Mouse (Mus musculus) adrenal gland, postnatal 10 days (tissue): ENCODE data around the gene Rerg. TPM values are rescaled to one million over a fixed set of nuclear protein-coding genes. Genes with fewer than 3 reads are reported as not detected.

Experiments used
- DNase-seq: peaks from one replicate; pipeline ENCODE4 v3.0.0; 2021; ENCODE audit warnings: mixed read lengths
- total RNA-seq, 2 experiments: library from RNA; stranded (reverse); gene quantifications; 2 replicates each; pipeline ENCODE4 v1.2.3; 2021

The Rerg gene
- total RNA-seq, 2 experiments from 2014 or later = 81.0 to 82.3 TPM

- no peak for DNase-seq
Measured at GRCm38 (mm10) chr6:137163061-137163460, 7.2 kb downstream of the Rerg start.

GRCm38 (mm10) chr6:137162481-137162880, 7.8 kb downstream of the Rerg start:
- no peak for DNase-seq

GRCm38 (mm10) chr6:137161491-137162088, 8.7 kb downstream of the Rerg start:
- DNase-seq = no peak

GRCm38 (mm10) chr6:137159372-137159926, 10.8 kb downstream of the Rerg start:
- no peak for DNase-seq

- peak; percentile 44 for DNase-seq
Measured at GRCm38 (mm10) chr6:137156437-137157219, 13.7 kb downstream of the Rerg start.

- DNase-seq = peak; percentile 79
Measured at GRCm38 (mm10) chr6:137155196-137156137, 14.8 kb downstream of the Rerg start.

GRCm38 (mm10) chr6:137153021-137153420, 17.3 kb downstream of the Rerg start:
- no peak for DNase-seq

- no peak for DNase-seq
Measured at GRCm38 (mm10) chr6:137151015-137151414, 19.3 kb downstream of the Rerg start.

- no peak for DNase-seq
Measured at GRCm38 (mm10) chr6:137149833-137150232, 20.5 kb downstream of the Rerg start.

- no peak for DNase-seq
Measured at GRCm38 (mm10) chr6:137146910-137147309, 23.4 kb downstream of the Rerg start.

- DNase-seq = no peak
Measured at GRCm38 (mm10) chr6:137145611-137146010, 24.7 kb downstream of the Rerg start.

- DNase-seq = peak; percentile 82
Measured at GRCm38 (mm10) chr6:137144958-137145535, 25.2 kb downstream of the Rerg start.

GRCm38 (mm10) chr6:137144526-137144840, 25.8 kb downstream of the Rerg start:
- no peak for DNase-seq

- no peak for DNase-seq
Measured at GRCm38 (mm10) chr6:137143818-137144525, 26.3 kb downstream of the Rerg start.

GRCm38 (mm10) chr6:137142796-137143195, 27.5 kb downstream of the Rerg start:
- peak; percentile 46 for DNase-seq

GRCm38 (mm10) chr6:137141247-137141820, 29.0 kb downstream of the Rerg start:
- DNase-seq = no peak

GRCm38 (mm10) chr6:137138822-137139221, 31.5 kb downstream of the Rerg start:
- no peak for DNase-seq

- no peak for DNase-seq
Measured at GRCm38 (mm10) chr6:137138391-137138790, 31.9 kb downstream of the Rerg start.

GRCm38 (mm10) chr6:137136401-137136800, 33.9 kb downstream of the Rerg start:
- DNase-seq = no peak

- no peak for DNase-seq
Measured at GRCm38 (mm10) chr6:137135506-137136391, 34.5 kb downstream of the Rerg start.
